27 mouse cellular contexts compared by ENCODE assay signal in the genomic region with DNA sequence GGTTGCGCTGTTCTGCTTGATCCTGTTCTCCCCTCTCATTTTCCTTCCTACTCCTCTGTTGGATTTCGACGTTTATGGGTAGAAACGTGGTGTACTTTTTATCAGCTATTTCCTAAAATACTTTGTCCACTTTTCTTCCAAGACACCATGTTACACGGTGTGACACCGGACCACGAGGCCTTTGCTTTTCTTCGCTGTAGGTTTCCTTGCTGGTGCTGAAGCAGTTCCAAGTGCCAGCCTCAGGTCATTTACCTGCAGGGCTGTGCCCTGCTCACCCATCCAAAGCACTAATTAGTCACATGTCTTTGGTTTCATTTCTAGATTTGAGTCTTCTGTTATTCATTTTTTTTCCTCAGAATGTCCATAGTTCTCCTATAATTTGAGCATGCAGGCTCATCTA.
DNase-seq lines count a peak whose midpoint lies in the region; ATAC-seq and TF ChIP-seq lines count a peak whose summit lies in the region.
"Had no signal": no experiment of that assay in that cellular context is flagged by ENCODE, and none has a peak within 500 bp of the region (broad histone marks: within the 10 kb centered on the region; RNA-seq: fewer than 3 reads in every experiment).

No protein-coding gene starts in this region.

- H3K9me3 ChIP-seq in kidney, embryonic 16.5 days (ENCODE audit: low read length): no peaks in the 10 kb centered on the region
- H3K9me3 ChIP-seq in CH12.LX (replicated peaks; ENCODE audit: low read length): no peaks in the 10 kb centered on the region
- H3K9me3 ChIP-seq in hindbrain, embryonic 11.5 days (ENCODE audit: control insufficient read depth, low read length): no peaks in the 10 kb centered on the region
- H3K9me3 ChIP-seq: embryonic facial prominence, embryonic 10.5 days; embryonic facial prominence, embryonic 13.5 days; forebrain, embryonic 12.5 days; forebrain, embryonic 15.5 days; heart, embryonic 13.5 days; hindbrain, embryonic 12.5 days; hindbrain, embryonic 15.5 days had no signal

- peak; percentile 62 for DNase-seq in kidney, adult 11 months
- DNase-seq in CH12.LX (ENCODE audit: extremely low read depth): no peak
- DNase-seq in kidney, adult 9 months: peak; percentile 80
- peak; percentile 45 for DNase-seq in kidney, postnatal 14 days
- no peak for DNase-seq in hindbrain, embryonic 11.5 days (ENCODE audit: low spot score)
- DNase-seq in gastrocnemius, postnatal 4 days (ENCODE audit: low spot score in 2 of 2): no peak
- DNase-seq in left cerebral cortex, postnatal 14 days (ENCODE audit: low spot score in 2 of 2): no peak
- DNase-seq: adrenal gland, adult 8-10 months; adrenal gland, postnatal 25 days; B cell, adult 2 months; cerebellum, adult 11-12 months; cerebellum, adult 8-10 months; cerebellum, postnatal 10 days; cerebellum, postnatal 36 days; embryo, embryonic 11 days; gastrocnemius, postnatal 25 days; heart, postnatal 14 days; heart, postnatal 4 days had no signal

- H3K9ac ChIP-seq in kidney, embryonic 16.5 days (replicated peaks; ENCODE audit: low read length): no peak overlapping the region
- no peak overlapping the region for H3K9ac ChIP-seq in CH12.LX (ENCODE audit: insufficient read depth, low read depth)
- no peak overlapping the region for H3K9ac ChIP-seq in hindbrain, embryonic 11.5 days (ENCODE audit: low read depth, low read length)
- H3K9ac ChIP-seq: embryonic facial prominence, embryonic 13.5 days; forebrain, embryonic 12.5 days; forebrain, embryonic 15.5 days; heart, embryonic 13.5 days; hindbrain, embryonic 12.5 days; hindbrain, embryonic 15.5 days had no signal

- H3K4me1 ChIP-seq in kidney, embryonic 16.5 days (ENCODE audit: insufficient read depth, low read length): 0 out of 2 replicates have a peak, but pooled peaks cover 5% of the 10 kb centered on the region
- H3K4me1 ChIP-seq in CH12.LX (ENCODE audit: control insufficient read depth in 1 of 2, insufficient read depth in 2 of 2): peaks cover 0 to 10% of the 10 kb centered on the region in 2 experiments; a peak in 1 of 4 replicates
- no peaks in the 10 kb centered on the region for H3K4me1 ChIP-seq in hindbrain, embryonic 11.5 days (replicated peaks; ENCODE audit: control insufficient read depth, insufficient read depth, low read length)
- H3K4me1 ChIP-seq: embryonic facial prominence, embryonic 10.5 days; embryonic facial prominence, embryonic 13.5 days; forebrain, embryonic 12.5 days; forebrain, embryonic 15.5 days; heart, embryonic 13.5 days; hindbrain, embryonic 12.5 days; hindbrain, embryonic 15.5 days had no signal

- in situ Hi-C loops in CH12.LX (cut with MboI; ENCODE audit: low pct_ligation_motif_present, low pct_unique_long_range_greater_than_20kb, low sequenced_read_pairs): no loop called here

- intact Hi-C loops in left cerebral cortex, postnatal 14 days (cut with DNase I): no loop called here

- no peak overlapping the region for H3K4me3 ChIP-seq in kidney, embryonic 16.5 days (ENCODE audit: low read length)
- H3K4me3 ChIP-seq in CH12.LX (replicated peaks in 1 of 3; ENCODE audit: low read depth in 2 of 3, low read length in 2 of 3, poor library complexity in 1 of 3): no peak overlapping the region
- H3K4me3 ChIP-seq in hindbrain, embryonic 11.5 days (ENCODE audit: low read depth, low read length): no peak overlapping the region
- H3K4me3 ChIP-seq: embryonic facial prominence, embryonic 10.5 days; embryonic facial prominence, embryonic 13.5 days; erythroblast, embryonic 14.5 days; forebrain, embryonic 12.5 days; forebrain, embryonic 15.5 days; heart, embryonic 13.5 days; hindbrain, embryonic 12.5 days; hindbrain, embryonic 15.5 days had no signal

- no peak overlapping the region; the same call in 1 of the 2 replicates for H3K27ac ChIP-seq in kidney, embryonic 16.5 days (ENCODE audit: low read length)
- H3K27ac ChIP-seq in CH12.LX (ENCODE audit: insufficient read depth, low read depth): no peak overlapping the region
- H3K27ac ChIP-seq in hindbrain, embryonic 11.5 days (ENCODE audit: low read depth, low read length): no peak overlapping the region
- H3K27ac ChIP-seq: embryonic facial prominence, embryonic 10.5 days; embryonic facial prominence, embryonic 13.5 days; forebrain, embryonic 12.5 days; forebrain, embryonic 15.5 days; heart, embryonic 13.5 days; hindbrain, embryonic 12.5 days; hindbrain, embryonic 15.5 days had no signal

- no peak overlapping the region for H3K4me2 ChIP-seq in kidney, embryonic 16.5 days (replicated peaks; ENCODE audit: low read depth, low read length)
- H3K4me2 ChIP-seq in CH12.LX (ENCODE audit: insufficient read depth, low read depth, poor library complexity, severe bottlenecking): no peak overlapping the region
- H3K4me2 ChIP-seq in hindbrain, embryonic 11.5 days (replicated peaks; ENCODE audit: low read depth, low read length): no peak overlapping the region
- H3K4me2 ChIP-seq: embryonic facial prominence, embryonic 13.5 days; forebrain, embryonic 12.5 days; forebrain, embryonic 15.5 days; heart, embryonic 13.5 days; hindbrain, embryonic 12.5 days; hindbrain, embryonic 15.5 days had no signal

- no peak for TF ChIP-seq POLR2A in CH12.LX (IDR thresholded peaks at IDR 0.05; ENCODE audit: low read depth, low read length)

- dilution Hi-C loops in CH12.LX (cut with MboI; ENCODE audit: extremely low pct_ligation_motif_present, extremely low pct_unique_long_range_greater_than_20kb, low sequenced_read_pairs): no loop called here

- TF ChIP-seq RAD21 in CH12.LX (IDR thresholded peaks at IDR 0.05; ENCODE audit: low read depth, low read length): no peak

- H3K27me3 ChIP-seq in kidney, embryonic 16.5 days (ENCODE audit: insufficient read depth, low read length): no peaks in the 10 kb centered on the region
- H3K27me3 ChIP-seq in CH12.LX (replicated peaks): no peaks in the 10 kb centered on the region
- H3K27me3 ChIP-seq in hindbrain, embryonic 11.5 days (ENCODE audit: control insufficient read depth, insufficient read depth, low read length): no peaks in the 10 kb centered on the region
- H3K27me3 ChIP-seq: embryonic facial prominence, embryonic 13.5 days; forebrain, embryonic 12.5 days; forebrain, embryonic 15.5 days; heart, embryonic 13.5 days; hindbrain, embryonic 12.5 days; hindbrain, embryonic 15.5 days had no signal

- ATAC-seq in kidney, embryonic 16.5 days (ENCODE audit: low FRiP score, low TSS enrichment): no peak
- no peak for ATAC-seq in hindbrain, embryonic 11.5 days (ENCODE audit: low FRiP score)
- ATAC-seq: forebrain, embryonic 15.5 days had no signal

- 0 out of 2 replicates have a peak, but pooled peaks have one; percentile 9 for TF ChIP-seq EP300 in CH12.LX (IDR thresholded peaks at IDR 0.05; ENCODE audit: low read length)

- H3K79me2 ChIP-seq in CH12.LX (replicated peaks; ENCODE audit: control insufficient read depth, extremely low read depth, insufficient read depth, poor library complexity, severe bottlenecking): no peaks in the 10 kb centered on the region

- 77% methylated on average over 8 of the region's 8 CpGs for WGBS in kidney, embryonic 16.5 days
- 92% methylated on average over 8 of the region's 8 CpGs for WGBS in hindbrain, embryonic 11.5 days

- 0 out of 2 replicates have a peak, but pooled peaks cover 3% of the 10 kb centered on the region for H3K36me3 ChIP-seq in kidney, embryonic 16.5 days (ENCODE audit: insufficient read depth, low read length)
- H3K36me3 ChIP-seq in CH12.LX (replicated peaks in 1 of 2; ENCODE audit: control insufficient read depth in 1 of 2, insufficient read depth in 1 of 2, low read length in 1 of 2): peaks cover 0 to 26% of the 10 kb centered on the region in 2 experiments
- no peaks in the 10 kb centered on the region for H3K36me3 ChIP-seq in hindbrain, embryonic 11.5 days (ENCODE audit: control insufficient read depth, insufficient read depth, low read length)
- H3K36me3 ChIP-seq: hindbrain, embryonic 12.5 days; hindbrain, embryonic 15.5 days had no signal

- no peak for TF ChIP-seq CTCF in CH12.LX (conservative IDR thresholded peaks at IDR 0.05 in 1 of 2, IDR thresholded peaks at IDR 0.05 in 1 of 2; ENCODE audit: low read depth in 2 of 2, low read length in 2 of 2)

TF ChIP-seq in CH12.LX, 34 proteins besides CTCF, POLR2A, EP300 and RAD21:
- TF ChIP-seq RCOR1 (conservative IDR thresholded peaks at IDR 0.05; ENCODE audit: low read depth, low read length): no peak
- 0 out of 2 replicates have a peak, but pooled peaks have one; percentile 24 for TF ChIP-seq BHLHE40 (IDR thresholded peaks at IDR 0.05; ENCODE audit: low read depth, low read length)

Comparison
In these comparisons a context has a peak if more than half of its experiments do, and no peak if none do; other contexts are left out.
1. DNase-seq: peak in kidney, adult 11 months (single experiment), kidney, adult 9 months (single experiment) and kidney, postnatal 14 days (single experiment); none in CH12.LX (single experiment), hindbrain, embryonic 11.5 days (single experiment), gastrocnemius, postnatal 4 days (0 of 2) and left cerebral cortex, postnatal 14 days (0 of 2).